Mouse (Mus musculus) fibroblast of lung, adult 2 months (primary cell): ENCODE measurements around the gene Akt1.
A peak's percentile ranks its signal among the peaks of the same experiment; 100 is the strongest.

ENCODE experiments used
- DNase-seq: peaks from one replicate; pipeline ENCODE4 v3.0.0-alpha.2; 2011; ENCODE audit warnings: low read depth

Gene Akt1

DNA sequence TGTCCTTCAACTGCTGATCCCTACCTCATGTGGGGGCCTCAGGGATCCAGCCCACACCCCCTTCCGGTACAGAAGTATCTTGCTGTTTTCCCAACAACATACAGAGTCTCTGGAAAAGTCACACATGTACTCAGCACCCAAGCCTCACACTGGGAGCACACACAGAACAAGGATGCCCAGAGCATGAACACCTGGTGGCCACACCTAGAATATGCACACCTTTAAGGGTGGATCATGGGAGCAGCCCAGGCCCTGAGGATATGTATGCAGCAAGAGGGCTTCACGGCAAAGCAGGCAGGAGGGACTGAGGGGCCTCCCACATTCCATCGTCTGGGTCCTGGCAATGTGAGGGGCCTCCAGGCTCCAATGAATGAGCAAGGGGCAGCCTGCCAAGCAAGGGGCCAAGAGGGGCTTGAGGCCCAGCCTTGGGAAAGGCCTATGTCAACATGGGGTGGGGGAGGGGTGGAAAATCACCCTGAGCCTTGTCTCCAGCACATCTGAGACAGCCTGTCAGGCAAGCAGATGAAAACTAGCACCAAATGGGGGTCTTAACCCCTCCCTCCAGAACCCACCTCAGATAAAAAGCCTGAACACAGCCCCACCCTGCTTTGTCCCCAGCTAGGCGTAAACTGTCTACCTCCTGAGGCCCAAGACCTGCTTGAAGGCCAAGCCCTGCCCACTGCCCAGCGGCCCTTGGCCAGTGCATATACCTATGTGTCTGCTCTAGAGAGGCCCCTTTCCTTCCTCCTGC, 13.9 kb downstream of the Akt1 start:
- no peak for DNase-seq

DNA sequence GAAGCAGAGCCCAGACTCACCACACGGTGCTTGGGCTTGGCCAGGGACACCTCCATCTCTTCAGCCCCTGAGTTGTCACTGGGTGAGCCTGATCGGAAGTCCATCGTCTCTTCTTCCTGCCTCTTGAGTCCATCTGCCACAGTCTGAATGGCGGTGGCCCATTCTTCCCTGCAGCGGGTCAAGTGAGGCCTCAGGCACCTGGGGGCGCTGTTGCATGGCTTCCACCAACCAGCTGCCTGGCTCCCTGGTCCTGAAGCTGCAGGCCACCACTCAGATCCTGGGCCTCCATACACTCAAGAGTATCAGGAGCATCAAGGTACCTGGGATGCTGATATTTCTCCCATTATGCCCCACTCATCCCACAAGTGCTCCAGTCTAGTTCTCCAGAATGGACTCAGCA, 15.6 kb downstream of the Akt1 start:
- no peak for DNase-seq

DNA sequence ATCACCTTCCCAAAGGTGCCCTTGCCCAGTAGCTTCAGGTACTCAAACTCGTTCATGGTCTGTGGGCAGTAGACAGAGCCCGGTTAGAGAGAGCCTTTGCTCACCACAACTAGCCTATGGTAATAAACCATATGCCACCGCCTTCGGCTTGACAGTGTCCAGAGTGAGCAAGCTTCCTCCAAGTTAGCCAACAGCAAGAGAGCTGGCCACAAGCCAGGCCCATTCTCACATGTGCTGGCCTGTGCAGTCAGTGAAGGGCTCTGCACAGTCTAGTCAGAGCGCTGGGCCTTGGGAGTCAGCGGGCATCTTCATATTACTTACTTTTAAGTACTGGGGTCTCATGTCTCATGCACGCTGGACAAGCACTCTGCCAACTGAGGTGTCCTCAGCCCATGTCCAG, 16.1 kb downstream of the Akt1 start:
- no peak for DNase-seq

DNA sequence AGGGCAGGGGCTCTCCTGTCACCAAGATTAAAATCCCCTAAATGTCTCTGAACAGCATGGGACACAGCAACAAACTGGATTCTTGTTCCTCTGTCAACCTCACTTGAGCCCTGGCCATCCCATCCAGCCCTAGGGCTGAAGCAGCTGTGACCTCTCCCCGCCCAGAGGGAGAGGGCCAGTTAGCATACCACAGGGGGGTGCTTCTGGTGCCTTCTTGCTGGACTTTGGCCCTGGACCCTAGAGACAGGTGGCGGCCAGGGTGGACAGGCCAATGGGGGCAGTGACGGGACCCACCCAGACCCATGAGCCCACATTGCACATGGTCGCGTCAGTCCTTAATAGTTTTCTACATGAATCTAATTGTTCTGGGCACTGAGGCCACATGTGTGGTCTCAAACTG, 20.6 kb downstream of the Akt1 start:
- DNase-seq = no peak

DNA sequence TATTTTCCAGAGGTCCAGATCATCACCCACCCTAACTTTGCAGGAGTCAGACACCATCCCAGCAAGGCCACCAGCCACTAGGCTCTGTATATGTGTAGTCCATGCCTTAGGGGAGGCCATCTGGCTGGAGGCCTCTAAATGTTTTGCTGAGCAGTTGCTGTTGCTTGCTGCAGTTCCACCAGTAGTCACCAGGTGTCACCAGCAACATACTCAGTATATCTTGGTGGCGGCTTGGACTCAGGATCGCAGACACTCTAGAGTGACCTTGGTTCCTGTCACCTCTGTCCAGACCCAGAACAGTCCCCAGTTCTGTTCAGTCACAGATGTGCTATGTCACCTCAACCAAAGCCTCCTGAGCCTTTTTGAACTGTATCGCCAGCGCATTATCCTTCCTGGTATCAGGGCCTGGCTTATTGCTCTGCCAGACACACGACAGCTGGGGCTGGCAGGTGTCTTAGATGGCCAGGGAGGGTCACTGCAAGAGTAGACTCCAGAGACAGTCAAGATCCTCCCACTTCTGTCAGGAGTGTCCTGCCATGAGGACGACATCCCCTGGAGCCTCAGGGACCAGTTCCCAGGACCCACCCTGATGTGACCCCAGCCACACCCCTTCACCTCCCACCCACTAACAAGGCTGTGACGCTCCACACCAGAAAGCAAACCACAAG, 21.4 kb downstream of the Akt1 start:
- DNase-seq = no peak

DNA sequence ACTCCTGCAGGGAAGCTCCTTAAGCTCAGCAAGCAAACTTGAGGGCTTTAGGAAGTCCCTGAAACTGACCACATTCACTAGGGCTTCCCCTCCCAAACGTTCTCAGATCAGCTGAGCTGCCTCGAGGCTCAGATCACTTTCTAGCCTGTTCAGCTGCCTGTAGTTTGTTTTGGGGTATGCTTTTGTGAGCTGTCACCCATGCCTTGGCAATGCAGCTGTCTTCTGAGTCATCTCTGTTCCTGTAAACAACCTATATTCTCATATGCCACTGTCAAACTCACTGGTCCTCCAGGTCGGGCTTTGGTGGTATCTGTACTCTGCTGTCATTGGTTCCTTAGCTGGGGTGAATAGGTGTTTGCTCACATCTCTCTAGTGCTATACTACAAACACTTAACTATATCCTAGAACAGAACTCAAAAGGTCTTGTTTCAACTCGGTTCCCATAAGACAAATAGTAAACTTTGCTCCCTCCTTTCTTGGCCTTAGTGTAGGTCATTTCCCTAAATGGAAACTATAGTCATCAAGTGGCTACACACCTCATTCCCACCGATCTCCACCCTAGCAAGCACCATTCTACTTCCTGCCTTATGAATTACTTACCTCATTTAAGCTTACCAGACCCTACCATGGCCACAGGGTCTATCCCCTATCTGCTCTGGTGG, 22.8 kb downstream of the Akt1 start:
- no peak for DNase-seq

DNA sequence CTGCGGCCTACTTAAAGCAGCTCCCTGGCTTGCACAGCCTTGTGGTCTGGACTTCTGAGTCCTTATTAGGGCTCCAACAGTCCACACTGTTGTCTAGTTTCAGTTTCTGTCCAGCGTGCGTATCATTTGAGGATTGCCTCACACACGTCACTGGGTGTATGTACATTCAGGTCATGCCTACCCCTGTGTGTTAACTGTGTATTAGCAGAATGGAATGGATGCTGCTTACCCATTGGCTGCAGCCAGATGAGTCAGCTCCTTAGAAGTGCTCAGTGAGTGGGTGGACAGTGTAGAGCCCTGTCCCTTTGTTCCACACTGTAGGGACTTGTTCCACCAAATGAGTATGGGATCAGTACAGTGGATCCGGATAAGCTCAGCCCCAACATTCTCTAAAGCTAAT, 26.6 kb downstream of the Akt1 start:
- no peak for DNase-seq

DNA sequence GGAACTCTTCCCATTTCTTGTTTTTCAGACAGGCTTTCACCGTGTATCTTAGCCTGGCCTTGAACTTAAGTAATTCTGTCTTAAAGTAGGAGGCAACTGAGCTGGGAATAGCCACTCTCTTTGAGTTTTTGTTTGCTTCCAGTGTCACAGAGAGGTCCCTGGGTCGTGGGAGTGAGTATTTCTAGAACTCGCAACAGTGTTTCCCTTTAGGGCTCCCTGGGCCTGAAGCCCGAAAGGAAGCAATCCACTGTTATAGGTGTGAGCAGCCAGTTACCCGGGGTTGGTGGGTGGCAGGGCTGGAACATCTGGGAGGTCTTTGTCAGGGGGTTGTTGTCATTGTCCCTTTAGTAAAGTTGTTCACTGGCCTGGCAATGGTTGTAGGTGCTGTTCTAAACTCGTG, 28.5 kb downstream of the Akt1 start:
- DNase-seq = no peak

DNA sequence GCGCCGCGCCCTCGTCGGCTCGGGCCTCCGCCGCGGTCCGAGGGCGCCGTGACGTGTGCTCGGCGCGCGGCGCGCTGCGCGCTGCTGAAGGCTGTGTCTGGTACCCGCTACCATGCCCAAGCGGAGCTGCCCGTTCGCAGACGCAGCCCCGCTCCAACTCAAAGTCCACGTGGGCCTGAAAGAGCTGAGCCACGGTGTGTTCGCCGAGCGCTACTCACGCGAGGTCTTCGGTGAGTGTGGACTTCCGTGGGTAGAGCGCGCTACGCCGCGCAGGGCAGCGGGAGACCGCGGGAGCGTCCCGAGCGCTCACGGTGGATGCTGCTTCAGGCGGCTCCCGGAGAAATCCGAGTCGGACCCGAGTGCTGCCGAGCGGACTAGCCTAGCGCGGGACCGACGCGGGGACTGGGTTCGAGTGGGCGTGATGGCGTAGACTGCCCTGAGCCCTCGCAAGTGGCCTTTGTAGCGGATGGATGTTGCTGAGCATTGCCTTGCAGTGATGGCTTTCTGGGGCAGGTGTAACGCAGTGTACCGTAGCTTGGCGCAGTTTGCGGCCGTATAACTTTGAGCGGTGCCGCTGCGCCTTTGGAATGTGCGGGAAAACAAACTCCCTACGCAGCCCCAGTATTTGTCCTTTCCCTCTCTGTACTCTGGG, 29.7 kb downstream of the Akt1 start:
- no peak for DNase-seq

DNA sequence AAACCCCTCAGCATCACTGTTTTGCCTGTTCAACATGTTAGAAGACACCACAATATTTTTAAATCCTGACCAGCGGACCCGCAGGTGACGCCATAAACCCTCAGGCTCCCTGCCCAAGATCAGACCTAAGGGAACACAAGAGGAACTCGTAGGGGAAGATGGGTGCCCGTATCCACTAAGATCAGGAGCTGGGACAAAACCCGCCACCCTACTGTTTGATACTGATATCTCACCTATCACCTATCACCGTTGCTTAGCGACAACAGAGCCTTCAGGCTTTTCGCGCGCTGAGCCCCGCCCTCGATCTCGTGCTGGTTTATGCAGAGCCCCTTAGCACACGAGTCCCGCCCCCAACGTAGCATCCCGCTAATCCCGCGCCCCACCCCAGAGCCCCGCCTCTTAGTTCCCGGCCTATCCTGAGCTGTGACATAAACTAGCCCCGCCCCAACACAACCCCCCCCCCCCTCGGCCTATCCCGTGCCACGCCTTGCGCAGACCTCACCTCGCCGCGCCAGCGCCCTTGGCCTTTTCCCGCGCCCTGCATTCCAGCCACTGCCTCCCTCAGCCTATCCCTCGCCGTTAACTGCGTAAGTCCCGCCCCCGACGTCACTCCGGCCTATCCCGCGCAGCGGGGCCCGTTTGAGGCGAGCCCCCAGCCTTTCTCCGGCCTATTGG, 30.4 kb downstream of the Akt1 start, which contains the start of gene Siva1:
Gene Siva1 (plus strand): TSS at position 500 of the 675 bp plus-strand sequence.
- peak; percentile 96 for DNase-seq

DNA sequence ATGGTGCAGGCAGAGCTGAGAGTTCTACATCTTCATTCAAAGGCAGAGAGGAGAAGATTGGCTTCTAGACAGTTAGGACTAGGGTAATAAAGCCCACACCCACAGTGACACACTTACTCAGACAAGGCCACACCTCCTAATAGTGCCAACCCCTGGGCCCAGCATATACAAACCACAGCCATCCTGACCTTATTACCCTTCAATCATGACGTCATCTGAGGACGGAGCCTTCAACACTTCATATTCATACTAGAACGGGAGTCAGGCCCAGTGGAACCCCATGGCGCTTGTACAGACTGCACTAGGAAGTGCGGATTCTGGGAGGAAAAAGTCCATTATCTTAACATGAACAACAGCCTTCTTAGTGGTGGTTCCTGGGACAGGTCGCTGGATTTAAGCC, 31.6 kb downstream of the Akt1 start:
- DNase-seq = no peak

DNA sequence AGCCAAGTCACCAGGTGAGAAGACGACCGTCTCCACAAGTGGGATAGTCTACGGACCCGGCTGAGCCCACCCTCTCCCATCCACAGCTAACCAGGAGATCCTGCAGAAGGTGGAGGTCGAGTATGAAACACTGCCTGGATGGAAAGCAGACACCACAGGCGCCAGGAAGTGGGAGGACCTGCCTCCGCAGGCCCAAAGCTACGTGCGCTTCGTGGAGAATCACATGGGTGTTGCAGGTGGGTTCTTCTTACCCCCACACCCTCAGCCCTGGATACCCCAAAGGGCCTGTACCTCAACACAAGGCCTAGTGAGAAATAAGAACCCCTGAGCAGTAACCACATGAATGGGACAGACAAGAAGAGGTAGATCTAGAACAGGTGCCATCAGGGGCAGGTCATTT, 35.2 kb downstream of the Akt1 start:
- DNase-seq = no peak

DNA sequence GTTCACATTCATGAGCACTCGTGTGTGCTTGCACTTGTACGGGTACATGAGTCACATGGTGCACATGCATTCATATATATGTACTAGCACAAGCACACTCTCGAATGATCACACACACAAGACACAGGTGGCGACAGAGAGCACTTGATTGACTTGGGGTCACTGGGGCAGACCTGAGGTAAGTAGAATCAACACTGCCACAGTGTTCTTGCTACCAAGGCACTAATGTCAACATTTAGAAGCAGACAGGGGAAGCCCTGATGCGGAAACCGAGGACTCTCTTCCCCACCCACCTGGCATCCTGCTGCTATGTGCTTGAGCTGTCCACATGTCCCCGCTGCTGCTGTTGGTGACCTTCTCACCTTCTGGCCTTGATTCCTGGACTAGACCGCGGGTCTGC, 41.0 kb downstream of the Akt1 start:
- no peak for DNase-seq

DNA sequence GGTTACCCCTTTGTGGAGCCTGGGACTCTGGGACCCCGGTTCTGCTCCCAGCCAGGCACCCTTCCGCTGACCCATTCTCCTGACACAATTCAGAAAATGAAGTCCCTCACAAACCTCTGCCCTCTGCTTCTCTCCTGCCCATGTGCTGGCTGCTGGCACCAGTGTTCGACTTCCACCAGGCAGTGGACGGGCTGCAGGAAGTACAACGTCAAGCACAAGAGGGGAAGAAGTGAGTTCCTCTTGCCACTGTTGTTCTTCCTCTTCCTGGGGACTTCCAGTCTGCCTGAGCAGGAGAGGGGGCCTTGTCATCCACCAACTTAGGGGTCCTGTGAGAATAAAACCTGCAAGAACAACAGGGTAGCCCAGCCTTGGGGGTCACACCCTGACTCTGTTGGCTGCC, 41.8 kb downstream of the Akt1 start:
- no peak for DNase-seq

DNA sequence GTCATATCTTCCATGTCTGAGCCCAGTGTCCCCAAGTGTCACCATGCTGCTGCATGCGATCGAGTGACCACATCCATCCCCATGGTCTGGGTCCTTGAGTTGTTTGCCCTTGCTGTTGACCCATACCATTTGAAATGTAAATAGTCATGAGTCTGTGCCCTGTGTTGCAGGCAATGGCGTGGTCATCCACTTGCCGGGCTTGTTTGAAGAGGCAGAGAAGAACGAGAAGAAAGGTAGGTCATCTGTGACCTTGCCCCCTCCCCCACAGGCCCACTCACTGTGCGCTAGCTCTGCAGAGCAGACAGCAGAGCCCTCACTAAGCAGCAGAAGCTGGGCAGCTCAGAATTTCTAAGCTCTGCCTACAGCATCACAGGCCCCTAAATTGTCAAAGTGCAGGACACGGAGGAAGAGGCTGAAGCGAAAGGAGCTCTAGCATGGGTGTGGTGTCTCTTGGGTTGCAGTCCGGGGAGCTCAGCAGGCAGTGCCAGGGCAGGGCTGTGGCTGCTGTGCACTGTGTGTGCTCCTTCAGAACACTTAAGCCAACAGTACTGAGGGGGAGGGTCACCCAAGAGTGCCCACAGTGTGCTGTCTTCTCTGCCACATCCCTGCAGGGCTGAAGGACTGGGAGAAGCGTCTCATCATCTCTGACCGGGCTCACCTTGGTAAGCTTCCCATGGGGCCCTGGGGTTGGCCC, 42.5 kb downstream of the Akt1 start:
- no peak for DNase-seq

DNA sequence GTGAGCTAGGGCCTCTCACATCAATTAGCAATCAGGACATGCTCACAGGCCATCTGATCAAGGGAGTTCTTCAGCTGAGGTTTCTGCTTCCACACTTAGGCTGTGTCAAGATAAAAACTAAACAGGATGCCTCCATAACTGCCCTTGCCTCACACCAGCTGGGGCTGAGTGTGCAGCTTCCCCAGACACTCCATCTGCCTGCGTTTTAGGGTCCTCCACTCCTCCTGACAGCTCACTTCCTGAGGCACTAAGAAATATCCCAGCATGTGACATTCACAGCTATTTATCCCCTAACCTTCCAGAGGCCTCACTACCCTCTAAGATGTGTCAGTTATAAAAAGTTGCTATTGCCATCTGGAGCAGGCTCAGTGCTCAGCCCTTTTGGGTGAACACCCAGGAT, 43.2 kb downstream of the Akt1 start:
- DNase-seq = no peak

DNA sequence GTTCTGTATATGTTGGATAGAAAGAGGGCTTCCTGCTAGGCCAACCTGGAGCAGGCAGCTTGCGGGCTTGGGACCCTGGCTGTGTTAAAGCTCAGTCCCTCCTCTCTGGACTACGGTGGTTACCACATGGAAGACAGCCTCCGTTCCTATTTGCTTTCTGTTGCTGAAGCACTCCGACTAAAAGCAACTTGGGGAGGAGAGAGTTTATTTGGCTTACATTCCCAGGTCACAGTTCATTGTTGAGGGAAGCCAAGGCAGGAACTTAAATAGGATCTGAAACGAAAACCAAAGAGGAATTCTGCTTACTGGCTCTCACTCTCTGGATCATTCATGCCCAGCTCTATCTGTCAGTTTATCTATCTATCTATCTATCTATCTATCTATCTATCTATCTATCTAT, 43.9 kb downstream of the Akt1 start:
- no peak for DNase-seq

DNA sequence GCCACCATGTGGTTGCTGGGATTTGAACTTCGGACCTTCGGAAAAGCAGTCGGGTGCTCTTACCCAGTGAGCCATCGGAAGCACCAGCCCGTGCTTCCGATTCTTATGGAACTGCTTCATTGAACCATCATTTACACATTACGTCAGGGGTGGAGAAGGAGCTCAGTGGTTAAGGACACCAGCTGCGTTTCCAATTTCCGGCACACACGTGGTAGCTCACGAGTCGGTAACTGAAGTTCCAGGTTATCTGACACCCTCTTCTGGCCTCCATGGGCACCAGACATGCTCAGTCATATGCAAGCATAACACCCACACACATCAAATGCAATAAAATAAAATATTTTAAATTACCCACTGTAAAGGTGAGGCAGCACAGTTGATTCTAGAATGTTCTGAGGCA, 44.7 kb downstream of the Akt1 start:
- no peak for DNase-seq

DNA sequence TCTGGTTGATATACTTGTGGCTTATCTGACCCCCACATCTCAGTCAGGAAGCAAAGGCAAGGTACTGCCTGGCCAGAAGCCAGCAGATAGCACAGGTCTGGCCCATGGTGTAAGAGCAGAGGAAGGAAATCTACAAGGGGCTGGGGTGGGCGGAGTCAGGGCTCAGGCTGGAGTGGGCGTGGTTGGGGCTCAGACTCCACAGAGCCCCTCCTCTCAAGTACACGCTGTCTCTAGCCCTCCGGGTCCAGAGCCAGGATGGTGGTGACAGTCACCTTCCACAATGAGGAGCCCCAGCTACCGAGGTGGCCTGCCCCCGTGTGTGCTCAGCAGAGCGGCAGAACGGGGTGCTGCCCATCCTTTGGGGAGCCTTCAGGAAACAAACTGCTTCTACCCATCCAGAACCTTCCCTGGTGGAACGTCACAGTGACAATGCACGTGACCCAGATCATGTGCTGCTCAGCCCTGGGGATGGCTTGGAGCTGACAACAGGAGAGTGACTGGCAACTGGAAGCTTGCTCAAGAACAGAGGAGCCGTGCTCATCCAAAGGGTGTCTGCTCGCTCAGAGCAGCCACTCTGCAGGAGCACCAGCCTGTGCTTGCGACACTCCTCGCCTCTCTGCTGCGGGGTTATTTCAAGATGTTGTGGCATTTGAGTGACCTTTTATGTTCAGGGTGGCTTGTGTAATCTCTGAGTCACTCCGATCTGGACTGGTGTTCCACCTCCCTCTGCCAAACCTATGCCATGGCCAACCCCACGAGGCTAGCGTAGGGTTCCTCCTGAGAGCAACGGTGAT, 45.6 kb downstream of the Akt1 start:
- peak; percentile 84 for DNase-seq

DNA sequence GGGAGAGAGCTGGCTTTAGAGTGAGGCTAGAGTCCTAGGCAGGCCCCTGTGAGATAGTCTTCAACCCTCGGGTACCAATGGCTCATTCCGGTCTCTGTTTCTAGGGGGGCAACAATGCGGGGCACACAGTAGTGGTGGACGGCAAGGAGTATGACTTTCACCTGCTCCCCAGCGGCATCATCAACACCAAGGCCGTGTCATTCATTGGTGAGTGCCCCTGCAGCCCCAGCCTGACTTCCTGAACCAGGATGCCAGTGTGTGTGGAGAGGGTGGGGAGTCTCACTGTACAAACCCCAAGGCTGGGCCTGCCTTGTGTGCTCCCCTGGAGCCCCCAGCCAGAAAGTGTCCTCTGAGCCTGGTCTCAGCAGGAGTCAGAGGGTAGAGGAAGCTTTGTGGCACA, 46.5 kb downstream of the Akt1 start:
- DNase-seq = no peak
